Mouse (Mus musculus) heart, postnatal 4 days (tissue): ENCODE measurements around the gene Adprhl2. TPM values are rescaled to one million over a fixed set of nuclear protein-coding genes. Genes with fewer than 3 reads are reported as not detected.
A peak's percentile ranks its signal among the peaks of the same experiment; 100 is the strongest.

Experiments used
- DNase-seq: peaks from one replicate; pipeline ENCODE4 v3.0.0; 2021
- total RNA-seq, 2 experiments: library from RNA; stranded (reverse); gene quantifications; 2 replicates each; pipeline ENCODE4 v1.2.3; 2021

The Adprhl2 gene
- total RNA-seq, 2 experiments from 2014 or later = 18.7 to 19.9 TPM

DNA sequence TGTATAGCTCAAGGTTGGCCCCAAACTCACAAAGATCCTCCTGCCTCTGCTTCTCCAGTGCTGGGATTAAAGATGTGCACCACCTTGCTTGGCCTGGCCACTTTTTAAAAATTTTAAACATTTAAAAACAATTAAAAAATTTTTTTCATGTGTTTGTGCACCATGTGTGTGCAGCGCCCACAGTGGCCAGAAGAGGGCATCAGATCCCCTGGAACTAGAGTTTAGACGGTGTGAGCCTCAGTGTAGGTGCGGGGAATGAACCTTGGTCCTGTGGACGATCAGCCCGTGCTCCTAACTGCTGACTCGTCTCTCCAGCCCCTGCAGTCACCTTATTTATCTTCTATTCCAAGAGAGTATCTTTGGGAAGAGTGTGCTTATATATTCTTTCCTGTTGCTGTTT lies 15.4 kb downstream of the Adprhl2 start:
- DNase-seq = no peak

DNA sequence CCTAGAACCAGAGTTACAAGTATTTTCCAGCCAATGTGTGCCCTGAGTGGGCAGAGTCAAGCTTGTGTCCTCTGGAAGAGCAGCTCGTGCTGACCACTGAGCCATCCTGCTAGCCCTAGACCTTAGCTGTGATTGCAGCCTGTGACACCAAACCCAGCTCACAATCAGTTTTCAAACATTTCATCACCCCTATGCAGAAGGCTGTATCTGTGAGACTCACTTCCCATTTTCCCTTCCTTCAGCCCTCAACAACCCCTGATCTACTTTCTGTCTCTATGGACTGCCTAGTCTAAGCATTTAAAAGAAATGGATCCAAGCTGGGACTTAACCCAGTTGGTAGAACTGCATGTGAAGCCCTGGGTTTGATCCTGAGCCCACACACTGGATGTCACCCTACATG lies 16.1 kb downstream of the Adprhl2 start:
- no peak for DNase-seq

DNA sequence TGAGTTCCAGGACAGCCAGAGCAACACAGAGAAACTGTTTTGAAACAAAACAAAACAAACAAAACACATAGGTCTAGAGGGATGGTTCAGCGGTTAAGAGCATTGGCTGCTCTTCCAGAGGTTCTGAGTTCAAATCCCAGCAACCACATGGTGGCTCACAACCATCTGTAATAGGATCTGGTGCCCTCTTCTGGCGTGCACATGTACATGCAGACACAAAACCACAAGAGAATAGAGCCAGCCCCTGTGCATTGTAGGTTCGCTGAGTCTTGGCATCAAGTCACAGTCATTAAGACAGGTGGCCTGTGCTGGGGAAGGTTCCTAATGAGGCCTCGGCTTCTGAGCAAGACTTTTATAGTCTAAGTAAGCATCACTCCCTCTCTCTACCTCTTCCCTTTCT lies 17.6 kb downstream of the Adprhl2 start:
- no peak for DNase-seq

DNA sequence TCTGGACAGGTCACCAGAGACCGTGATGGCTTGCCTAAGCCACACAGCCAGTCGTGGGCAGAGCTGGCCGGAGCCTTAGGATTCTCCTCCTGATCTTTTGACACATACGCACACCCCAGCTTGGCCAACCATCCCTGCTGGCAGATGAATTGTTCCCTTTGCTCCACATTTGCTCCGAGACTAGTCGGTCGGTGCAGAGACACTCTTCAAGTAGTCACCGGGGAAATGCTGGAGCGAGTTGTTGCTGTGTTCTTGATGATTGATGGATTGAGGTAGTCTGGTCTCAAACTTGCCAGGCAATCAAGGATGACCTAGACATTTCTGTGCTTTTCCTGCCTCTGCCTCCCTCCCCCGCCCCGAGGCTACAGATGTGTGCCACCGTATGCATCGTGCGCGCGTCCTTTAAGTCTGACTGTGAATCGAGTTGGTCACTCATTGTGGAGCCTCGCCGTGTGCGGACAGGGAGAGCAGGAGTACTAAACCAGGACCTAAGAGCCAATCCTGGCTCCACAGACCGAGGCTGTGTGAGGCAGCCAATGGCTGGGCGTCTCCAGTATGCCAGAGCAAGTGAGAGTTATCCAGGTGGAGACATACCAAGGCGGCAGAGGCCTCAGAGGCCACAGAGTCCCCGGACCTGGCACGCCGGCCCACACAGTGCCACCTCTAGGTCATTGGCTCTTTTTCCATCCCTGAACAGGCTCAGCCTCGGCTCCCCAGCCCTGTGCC lies 19.8 kb downstream of the Adprhl2 start:
- DNase-seq = no peak

DNA sequence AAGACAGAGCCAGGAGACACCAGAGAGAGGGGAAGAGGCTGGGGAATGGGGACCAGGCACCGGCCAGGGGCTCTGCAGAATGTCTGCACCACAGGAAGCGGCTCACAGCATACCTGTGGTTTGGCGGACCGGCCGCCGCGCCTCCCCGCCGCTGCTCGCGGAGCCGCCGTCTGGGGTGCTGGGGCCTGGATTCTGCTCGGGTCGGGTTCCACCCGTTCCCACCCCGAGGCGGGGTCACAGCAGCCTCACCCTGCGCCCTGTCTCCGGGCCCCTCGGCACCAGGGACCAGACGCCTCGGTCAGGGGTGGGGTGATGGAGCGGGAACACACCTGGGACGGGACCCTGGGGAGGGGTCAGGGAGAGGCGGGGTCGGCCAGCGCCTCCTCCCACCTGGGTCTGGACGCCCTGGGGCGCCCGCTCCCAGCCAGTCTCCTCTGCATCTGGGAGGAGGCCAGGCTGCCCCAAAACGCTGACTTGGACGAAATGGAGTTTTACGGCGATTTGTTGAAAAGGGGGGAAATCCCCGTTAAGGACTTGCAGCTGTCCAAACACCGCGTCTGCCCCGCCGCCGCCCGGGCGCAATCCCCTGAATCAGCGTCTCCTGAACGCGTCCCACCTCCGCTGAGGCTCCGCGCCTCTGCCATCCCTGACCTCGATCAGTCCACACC lies 20.5 kb downstream of the Adprhl2 start:
- DNase-seq = no peak

DNA sequence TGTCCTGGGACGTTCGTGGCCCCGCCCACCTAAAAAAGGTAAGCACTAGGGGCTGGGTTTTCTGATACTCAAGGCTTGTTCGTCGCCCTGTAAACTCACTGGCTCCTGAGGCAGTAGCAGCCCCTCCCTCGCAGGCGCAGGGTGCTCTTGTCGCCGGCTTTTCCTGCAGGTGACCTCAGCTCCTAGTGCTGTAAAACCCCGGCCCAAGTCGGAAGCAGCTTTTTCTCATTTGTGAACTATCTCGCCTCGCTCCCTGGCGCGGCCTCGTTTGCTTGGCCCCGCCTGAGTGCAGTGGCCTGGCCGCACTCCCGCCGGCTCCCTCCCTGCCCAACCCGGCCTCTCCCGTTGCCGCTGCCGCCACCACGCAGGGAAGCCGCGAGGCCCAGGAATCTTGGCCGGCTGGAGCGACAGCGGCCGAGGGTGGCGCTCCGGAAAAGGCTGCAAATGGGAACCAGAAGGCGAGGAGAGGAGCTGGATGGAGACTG lies 24.8 kb downstream of the Adprhl2 start:
- peak; percentile 82 for DNase-seq

DNA sequence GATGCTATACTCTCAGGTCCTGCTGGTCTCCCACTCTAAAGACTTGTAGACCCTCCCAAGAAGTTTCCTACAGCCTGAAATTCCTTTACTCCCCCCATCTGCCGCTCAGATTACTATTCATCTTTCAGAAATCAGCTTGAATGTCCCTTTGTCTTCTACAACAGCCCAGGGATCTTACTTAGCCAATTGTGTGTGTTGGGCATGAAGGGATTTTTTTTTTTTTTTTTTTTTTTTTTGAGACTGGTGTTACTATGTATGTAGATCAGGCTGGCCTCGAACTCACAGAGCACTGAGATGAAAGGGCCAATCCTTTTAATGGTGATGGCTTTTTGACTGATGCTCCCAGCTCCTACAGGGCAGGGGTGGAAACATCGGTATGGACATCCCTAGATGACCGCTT lies 25.6 kb downstream of the Adprhl2 start:
- no peak for DNase-seq

DNA sequence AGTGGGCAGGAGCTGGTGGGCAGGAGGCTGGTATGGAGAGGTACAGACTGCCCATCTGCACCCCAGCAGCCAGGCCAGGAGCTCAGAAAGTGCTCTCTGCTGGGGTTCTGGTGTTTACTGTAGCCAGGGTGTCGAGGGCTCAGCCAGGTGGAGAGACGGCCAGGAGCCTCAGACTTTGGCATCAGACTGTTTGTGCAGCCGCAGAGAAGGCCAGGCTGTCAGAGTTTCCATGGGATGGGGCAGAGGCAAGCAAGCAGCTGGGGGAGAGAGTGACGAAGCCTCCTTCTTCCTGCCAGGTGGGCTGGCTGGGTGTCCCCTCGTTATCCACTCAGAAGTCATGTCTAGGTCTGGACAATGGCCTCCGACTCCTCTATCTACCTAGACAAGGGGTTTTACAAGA lies 26.4 kb downstream of the Adprhl2 start:
- no peak for DNase-seq

DNA sequence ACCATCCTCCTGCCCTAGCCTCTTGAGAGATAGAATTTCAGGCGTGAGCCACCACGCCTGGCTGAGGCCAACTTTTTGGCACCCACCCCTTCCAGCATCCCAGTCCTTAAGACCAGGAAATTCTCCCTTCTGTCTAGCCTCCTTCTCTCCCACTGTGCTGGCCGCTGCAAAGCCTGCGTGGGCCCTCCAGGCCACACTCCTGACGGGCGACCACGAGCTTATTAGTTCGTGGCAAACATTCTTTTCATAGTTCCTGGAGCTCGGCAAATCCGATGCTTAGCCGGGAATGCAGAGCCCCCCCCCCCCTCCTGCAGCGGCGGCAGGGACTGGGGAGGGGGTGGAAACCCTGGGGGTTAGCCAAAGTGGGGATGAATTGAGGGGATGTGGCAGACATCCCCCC lies 30.3 kb downstream of the Adprhl2 start:
- no peak for DNase-seq

DNA sequence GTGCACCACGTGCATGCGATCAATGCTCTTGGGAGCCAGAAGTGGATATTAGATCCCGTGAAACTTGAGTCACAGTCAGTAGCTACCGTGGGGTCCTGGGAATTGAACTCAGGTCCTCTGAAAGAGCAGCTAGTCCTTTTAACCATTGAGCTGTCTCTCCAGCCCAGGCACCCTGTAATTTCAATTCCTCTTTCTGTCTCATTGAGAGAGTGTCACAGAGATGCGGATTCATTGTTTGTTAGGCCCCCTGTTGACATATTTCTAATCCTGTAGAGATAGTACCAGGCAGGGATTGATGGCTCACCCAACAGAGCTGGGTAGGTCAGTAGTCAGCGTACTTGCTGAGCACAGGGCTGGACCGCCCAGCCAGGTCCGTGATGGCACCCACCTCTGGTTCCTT lies 31.2 kb downstream of the Adprhl2 start:
- no peak for DNase-seq

DNA sequence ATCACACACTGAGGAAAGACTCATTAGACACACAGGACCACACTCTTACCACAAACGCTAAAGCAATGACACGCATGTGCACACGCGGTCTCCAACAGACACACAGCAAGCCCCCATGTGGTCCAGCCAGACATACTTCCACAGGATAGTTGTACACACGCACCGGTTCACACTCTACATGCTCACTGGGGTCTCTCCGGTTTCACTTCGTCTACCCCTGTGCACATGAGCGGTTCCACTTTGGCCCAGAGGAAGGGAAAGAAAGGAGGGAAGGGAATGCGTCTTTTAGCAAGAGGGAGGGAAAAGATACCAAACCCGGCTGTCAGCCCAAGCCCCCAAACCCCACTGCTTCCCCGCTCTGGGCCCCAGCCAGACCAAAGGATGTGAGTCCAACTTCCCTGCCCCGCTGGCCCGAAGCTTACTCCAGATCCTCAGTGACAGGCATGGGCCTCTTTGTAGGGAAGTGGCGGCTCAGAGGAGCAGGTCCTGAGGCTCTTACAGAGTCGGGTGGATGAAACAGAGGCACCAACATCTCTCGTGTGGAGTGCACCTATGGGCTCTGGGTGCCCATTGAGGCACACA lies 33.3 kb downstream of the Adprhl2 start:
- no peak for DNase-seq

DNA sequence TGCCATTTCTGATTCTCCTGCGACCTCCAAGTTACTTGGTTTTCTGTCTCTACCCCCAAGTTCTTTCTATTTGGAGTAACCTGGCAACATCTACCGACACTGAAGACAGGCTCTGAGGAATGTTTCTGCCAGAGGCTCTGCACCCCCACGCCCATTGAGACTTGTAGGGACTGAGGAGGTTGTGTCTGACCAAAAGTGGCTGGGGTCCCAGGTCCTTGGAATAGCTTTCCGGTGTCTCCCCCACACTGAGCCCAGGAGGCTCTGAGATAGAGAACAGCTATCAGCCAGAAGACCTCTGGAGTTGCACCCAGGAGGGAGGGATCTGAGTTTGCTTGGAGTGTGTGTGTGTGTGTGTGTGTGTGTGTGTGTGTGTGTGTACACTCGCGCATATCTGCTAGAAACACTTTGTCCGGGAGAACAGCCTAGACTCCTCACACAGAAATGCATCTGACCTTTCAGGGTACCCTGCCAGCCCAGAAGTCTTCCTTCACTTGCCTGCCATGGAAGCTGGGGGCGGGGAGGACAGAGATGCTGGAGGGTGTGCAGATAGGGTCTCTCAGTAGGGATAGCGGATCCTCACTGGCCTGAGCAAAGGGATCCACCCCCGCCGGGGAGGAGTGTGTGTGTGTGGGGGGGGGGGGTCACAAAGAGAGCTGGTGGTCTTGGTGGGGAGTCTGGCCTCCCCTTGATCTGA lies 34.1 kb downstream of the Adprhl2 start:
- DNase-seq = no peak

DNA sequence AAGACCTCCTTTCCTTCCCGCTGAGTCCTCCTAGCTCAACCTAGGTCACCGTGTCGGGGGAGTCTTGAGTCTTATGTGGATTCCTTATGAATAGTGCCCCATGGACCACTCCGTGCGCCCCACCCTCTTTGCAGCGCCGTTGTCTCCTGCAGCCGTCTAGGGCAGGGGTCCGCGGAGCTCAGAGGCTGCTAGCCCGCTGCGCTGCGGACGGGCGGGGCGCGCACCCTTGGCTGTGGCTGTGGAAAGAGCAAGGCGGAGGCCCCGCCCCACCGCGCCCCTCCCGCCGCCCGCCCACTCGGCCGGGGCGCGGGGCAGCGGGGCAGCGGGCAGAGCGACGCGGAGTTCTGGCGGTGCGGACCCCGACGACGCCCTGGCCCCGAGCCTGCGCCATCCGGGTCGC lies 35.0 kb downstream of the Adprhl2 start, which contains the start of gene Col8a2:
Col8a2 (plus strand) TSS at position 302 of the 400 bp plus-strand sequence.
- DNase-seq = peak; percentile 38

DNA sequence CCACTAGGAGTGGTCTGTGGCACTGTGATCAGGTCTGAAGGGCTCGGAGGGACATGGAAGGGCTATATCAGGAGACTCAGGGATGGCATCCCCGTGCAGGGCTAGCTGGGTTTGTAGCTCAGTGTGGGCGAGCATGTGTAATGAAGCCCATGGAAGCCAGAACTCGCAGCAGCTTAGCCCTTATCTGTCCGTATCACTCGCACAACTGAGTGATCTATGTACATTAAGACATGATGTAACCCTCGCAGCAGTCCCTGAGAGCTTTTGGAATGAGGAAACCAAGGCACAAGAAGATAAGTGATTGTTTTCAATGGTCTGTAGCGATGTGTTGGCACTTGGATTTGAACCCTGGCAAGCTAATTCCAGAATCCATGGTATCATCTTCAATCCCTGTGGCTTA lies 37.9 kb downstream of the Adprhl2 start:
- no peak for DNase-seq

DNA sequence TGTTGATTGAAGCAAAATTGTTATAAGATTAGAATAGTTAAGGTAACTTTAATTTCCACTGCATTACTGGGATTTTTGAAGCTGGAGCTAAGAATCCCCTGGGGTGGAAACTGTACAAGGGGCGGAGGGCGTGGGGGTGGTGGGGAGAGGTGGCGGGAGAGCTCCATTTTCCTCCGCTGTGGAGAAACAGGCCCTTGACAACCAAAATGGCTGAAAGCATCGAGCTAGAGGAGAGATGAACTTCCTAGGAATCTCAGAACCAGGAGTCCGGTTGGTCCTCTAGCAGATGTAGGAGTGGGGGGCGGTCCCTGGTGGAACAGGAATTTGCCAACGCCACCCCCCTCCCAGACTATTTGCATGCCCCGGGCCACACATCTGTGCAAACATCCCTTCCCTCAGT lies 39.8 kb downstream of the Adprhl2 start:
- no peak for DNase-seq

DNA sequence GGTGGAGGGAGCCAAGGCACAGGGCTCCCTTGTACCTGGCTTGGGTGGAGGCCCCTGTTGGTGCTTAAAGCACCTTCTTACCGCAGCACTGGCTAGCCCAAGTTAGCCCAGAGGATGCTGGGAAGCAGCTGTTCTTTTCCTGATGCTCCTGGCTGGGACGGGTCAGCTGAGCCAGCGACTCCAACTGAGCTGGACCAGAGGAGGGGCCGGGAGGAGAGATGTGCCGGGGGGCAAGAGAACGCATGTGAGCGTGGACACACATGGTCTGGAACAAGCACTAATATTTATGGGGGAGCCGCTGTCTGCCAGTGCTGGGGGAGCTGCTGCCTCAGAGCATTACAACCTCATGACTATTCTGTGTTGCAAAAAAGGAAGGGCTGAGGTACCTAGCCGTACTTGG lies 42.5 kb downstream of the Adprhl2 start:
- no peak for DNase-seq

DNA sequence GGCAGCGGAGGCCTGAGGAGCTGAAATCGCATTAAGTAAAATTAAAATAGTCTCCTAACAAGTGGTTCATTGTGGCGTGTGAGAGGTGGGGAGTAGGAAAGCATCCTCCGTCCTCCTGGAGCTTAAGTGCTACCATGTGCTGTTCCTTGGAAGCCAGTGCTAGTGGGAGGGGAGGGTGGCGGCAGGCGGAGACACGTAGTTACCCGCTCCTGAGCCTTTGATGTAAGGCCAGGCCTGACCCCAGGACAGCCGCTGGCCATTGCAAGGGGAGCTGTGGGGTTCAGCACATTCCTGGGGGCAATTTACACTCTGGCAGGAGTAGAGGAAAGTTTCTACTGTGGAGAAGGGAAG lies 43.0 kb downstream of the Adprhl2 start:
- DNase-seq = no peak

DNA sequence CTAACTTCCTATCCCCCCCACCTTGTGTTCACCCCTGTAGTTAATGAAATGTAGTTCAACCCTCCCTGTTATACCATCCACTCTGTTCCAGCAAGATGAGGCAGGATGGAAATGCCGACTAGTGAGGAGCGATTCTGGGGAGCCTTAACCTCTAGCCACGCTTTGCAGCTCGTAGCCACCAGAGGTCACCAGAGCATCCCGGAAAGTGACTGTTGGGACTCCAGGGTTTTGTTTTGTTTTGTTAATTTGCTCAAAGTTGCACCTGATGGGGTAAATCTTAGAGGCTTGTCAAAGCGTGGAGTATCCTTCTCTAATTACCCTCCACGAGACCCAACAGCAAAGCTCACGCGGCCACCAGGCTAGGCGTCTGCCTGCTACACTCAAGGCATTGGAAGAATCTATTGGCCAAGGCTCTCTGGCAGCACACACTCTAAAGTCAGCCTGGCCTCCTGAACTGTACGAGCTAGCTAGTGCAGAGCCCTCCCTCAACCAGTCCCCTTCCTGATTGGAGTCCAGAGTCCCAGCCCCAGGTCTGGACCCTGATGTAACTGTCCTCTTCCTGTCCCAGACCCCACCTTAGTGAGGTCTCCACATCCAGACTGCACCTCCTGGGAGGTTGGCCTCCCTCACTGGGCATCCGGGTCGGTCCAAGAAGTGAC lies 43.5 kb downstream of the Adprhl2 start:
- DNase-seq = peak; percentile 73

DNA sequence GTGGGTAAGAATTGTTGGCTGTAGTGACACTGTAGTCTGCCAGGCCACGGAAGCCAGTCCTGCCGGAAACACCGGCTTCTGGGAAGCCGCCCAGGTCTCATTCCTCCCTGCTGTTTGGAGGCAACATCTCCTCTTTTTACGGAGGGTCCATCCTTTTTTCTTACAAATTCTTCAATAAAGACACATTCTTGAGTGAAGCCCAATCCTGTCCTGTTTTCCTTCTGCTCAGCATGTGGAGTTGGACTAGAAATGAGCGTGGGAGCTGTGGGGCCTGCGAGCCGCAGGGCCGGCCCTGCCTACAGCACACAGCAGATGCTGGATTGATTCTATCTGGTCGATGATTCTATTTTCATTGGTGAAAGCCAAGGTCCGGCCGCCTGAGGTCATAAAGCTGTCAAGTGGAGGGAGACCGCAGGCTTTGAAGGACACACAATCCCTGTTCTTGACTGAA lies 45.8 kb downstream of the Adprhl2 start:
- peak; percentile 42 for DNase-seq

DNA sequence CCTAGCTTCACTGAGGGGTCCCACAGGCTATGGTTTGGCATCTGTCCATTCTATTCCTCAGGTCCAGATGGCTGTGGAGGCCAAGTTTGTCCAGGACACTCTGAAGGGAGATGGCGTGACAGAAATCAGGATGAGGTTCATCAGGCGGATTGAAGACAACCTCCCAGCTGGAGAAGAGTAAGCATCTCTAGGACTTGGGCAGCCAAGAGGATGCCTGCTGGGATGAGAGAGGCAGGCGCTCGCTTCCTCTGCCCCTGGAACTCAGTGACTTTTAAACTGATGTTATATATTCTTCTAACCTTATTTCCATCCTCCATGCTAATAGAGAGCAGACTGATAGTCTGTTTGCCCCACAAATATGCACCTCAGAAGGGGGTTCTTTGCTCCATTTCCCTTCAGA lies 46.4 kb downstream of the Adprhl2 start:
- no peak for DNase-seq

DNA sequence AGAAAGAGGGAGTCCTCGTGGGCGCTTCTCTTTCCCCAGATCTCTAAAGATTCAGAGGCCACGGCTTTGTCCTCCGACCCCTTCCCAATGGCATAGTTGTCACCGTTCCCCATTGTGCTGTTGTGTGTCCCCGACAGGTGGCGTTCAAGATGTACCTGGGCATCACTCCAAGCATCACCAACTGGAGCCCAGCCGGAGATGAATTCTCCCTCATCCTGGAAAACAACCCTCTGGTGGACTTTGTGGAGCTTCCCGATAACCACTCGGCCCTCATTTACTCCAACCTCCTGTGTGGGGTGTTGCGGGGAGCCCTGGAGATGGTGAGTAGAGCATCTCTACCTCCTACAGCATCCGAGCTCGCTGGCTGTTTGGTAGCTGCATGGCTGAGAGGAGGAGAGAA lies 47.8 kb downstream of the Adprhl2 start:
- no peak for DNase-seq

DNA sequence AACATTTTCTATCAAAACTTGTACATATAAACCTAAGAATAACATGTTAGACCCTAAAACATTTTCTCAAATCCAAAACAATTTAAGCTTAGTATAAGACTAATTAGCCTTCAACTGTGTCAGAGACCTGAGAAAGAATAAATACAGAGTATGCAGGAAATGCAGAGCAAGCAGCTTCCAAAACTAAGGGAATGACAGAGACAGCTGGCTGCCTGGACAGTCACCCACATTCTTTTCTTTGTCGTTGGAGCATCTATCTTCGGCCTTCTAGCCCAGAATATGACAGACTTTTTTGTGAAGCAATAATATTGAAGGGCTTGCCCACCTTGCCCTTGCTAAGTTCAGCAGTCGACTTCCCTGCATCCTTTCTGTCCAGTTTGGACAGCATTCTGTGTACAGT lies 52.2 kb downstream of the Adprhl2 start:
- DNase-seq = no peak
